Mouse (Mus musculus): Measurements from ENCODE around the gene Klhl21. TPM values are rescaled to one million over a fixed set of nuclear protein-coding genes. Genes with fewer than 3 reads are reported as not detected.

The Klhl21 gene
- polyA plus RNA-seq (2014; fragmentation: Nextera tagmentation; extraction: Ambion mirVana) = 5.9 and 6.1 TPM in 2 replicates

DNA sequence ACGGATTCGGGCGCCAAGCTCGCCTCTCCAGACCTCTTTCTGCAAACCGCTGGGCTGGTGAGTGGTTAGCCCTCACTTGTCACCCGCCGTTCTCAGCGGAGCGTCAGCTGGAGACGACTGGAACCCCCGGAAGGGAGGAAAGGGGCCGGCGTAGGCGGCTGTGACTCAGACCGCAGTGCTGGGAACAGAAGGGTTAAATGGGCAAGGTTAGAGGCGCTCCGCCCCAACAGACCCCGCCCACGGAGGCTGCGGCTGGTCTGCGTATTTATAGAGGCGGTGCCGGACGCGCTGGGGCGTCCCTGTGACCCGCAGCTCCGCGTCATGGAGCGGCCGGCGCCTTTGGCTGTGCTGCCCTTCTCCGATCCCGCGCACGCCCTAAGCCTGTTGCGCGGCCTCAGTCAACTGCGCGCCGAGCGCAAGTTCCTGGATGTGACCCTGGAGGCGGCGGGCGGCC is at the start of gene Klhl21:
Gene Klhl21 (plus strand): TSS at position 182 of the 454 bp plus-strand sequence.
- under 1% methylated on average over 45 of the region's 45 CpGs for WGBS
- Histone ChIP-seq H3K9ac (ENCODE audit: low read length) (peak within 1 kb of the TSS; percentile 66), H3K4me2 (ENCODE audit: low read length) (peak within 1 kb of the TSS; percentile 90), H3K36me3 (ENCODE audit: control insufficient read depth, insufficient read depth, low read length) (peaks cover 16% of the 10 kb centered on the region; the same call in 1 of the 2 replicates), H3K27me3 (replicated peaks; ENCODE audit: control insufficient read depth, insufficient read depth, low read length) (no peaks in the 10 kb centered on the region), H3K27ac (ENCODE audit: low read depth) (peak within 1 kb of the TSS; percentile 85), H3K4me3 (ENCODE audit: low read depth, low read length) (peak within 1 kb of the TSS; percentile 82), H3K4me1 (replicated peaks; ENCODE audit: control insufficient read depth, insufficient read depth, low read length) (peaks cover 33% of the 10 kb centered on the region), H3K9me3 (ENCODE audit: control insufficient read depth, low read length) (no peaks in the 10 kb centered on the region)
- DNase-seq (ENCODE audit: low spot score) (peak; percentile 96), ATAC-seq (replicated peaks; ENCODE audit: low FRiP score, low TSS enrichment, low read depth) (peak; percentile 89)

DNA sequence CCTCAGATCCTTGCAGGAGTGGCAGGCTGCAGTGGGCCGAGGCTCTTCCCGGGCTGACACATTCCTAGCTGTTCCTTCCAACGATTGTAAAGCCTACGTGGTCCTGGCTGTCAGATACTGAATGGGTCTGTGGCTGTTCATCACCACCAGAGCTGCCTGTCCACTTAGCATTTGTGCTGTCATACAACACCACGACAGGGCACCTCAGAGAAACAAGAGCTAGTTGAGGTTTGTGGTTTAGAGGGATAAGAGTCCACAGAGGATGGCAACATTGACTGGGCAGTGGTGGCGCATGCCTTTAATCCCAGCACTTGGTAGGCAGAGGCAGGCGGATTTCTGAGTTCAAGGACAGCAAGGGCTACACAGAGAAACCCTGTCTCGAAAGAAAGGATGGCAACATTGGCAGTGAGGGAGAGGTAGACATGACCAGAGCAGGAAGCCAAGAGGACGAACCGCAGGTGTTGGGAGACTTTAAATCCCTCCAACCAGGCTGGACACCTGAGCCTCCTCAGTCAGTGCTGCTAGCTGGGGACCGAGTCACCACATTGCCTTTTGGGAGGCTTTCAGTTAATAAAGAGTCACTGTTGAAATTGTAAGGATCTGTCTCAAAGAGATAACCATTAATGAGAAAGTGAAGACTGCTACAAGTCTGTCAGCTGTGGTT is 48.6 kb upstream of the Klhl21 start:
- H3K27me3 ChIP-seq (replicated peaks; ENCODE audit: control insufficient read depth, insufficient read depth, low read length) = no peaks in the 10 kb centered on the region
- H3K9ac ChIP-seq (ENCODE audit: low read length) = no peak overlapping the region
- H3K27ac ChIP-seq (ENCODE audit: low read depth) = no peak overlapping the region
- ATAC-seq (replicated peaks; ENCODE audit: low FRiP score, low TSS enrichment, low read depth) (no peak), DNase-seq (ENCODE audit: low spot score) (no peak)
- H3K4me1 ChIP-seq (replicated peaks; ENCODE audit: control insufficient read depth, insufficient read depth, low read length) = no peaks in the 10 kb centered on the region
- 91% methylated on average over 11 of the region's 11 CpGs for WGBS
- H3K36me3 ChIP-seq (ENCODE audit: control insufficient read depth, insufficient read depth, low read length) = peaks cover 81% of the 10 kb centered on the region
- no peak overlapping the region for H3K4me3 ChIP-seq (ENCODE audit: low read depth, low read length)
- H3K9me3 ChIP-seq (ENCODE audit: control insufficient read depth, low read length) = no peaks in the 10 kb centered on the region
- no peak overlapping the region for H3K4me2 ChIP-seq (ENCODE audit: low read length)

DNA sequence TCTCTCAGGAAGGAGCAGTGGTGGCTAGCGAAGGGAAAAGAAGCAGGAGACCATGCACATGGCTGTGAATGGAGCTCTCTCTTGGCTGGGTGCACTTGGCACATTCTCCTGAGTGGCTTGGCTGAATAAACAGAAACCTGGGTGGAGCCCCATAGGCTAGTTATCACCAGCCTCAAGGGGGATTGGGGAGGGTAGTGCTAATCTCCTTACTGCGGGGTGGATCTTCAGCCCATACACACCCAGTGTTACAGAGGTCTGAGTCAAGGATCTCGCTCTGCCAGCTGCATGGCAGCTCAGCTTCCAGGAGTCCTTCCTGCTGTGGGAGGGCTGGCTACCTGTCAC is 48.1 kb upstream of the Klhl21 start:
- DNase-seq (ENCODE audit: low spot score) = no peak
- Histone ChIP-seq H3K9me3 (ENCODE audit: control insufficient read depth, low read length) (no peaks in the 10 kb centered on the region), H3K9ac (ENCODE audit: low read length) (no peak overlapping the region), H3K27me3 (replicated peaks; ENCODE audit: control insufficient read depth, insufficient read depth, low read length) (no peaks in the 10 kb centered on the region), H3K4me2 (ENCODE audit: low read length) (no peak overlapping the region), H3K4me1 (replicated peaks; ENCODE audit: control insufficient read depth, insufficient read depth, low read length) (no peaks in the 10 kb centered on the region), H3K36me3 (ENCODE audit: control insufficient read depth, insufficient read depth, low read length) (peaks cover 79% of the 10 kb centered on the region), H3K27ac (ENCODE audit: low read depth) (no peak overlapping the region), H3K4me3 (ENCODE audit: low read depth, low read length) (no peak overlapping the region)
- peak; percentile 57 for ATAC-seq (replicated peaks; ENCODE audit: low FRiP score, low TSS enrichment, low read depth)
- WGBS = 66% methylated on average over 3 of the region's 3 CpGs

DNA sequence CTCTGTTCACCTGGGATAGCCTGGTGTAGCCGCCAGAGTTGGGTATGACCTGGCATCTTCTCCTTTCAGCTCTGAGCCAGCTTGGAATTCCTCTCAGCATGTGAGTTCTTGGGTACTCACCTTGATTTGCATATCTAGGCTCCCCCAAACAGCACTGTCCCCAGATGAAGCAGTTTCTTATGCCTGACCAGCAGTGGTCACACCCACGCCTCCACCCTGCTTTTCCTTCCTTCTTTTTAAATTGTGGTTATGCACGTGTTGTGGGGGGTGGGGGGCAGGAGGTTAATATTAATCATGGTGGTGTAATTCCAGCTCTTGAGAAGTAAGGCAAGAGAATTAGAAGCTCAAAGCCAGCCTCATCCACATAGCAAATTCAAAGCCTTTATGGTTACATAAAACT is 45.8 kb upstream of the Klhl21 start:
- Histone ChIP-seq H3K9ac (ENCODE audit: low read length) (no peak overlapping the region), H3K4me2 (ENCODE audit: low read length) (no peak overlapping the region), H3K27ac (ENCODE audit: low read depth) (no peak overlapping the region), H3K27me3 (replicated peaks; ENCODE audit: control insufficient read depth, insufficient read depth, low read length) (no peaks in the 10 kb centered on the region), H3K4me3 (ENCODE audit: low read depth, low read length) (no peak overlapping the region), H3K36me3 (ENCODE audit: control insufficient read depth, insufficient read depth, low read length) (peaks cover 67% of the 10 kb centered on the region), H3K9me3 (ENCODE audit: control insufficient read depth, low read length) (no peaks in the 10 kb centered on the region), H3K4me1 (replicated peaks; ENCODE audit: control insufficient read depth, insufficient read depth, low read length) (no peaks in the 10 kb centered on the region)
- whole genome bisulfite sequencing = 89% methylated on average over 3 of the region's 3 CpGs
- ATAC-seq (replicated peaks; ENCODE audit: low FRiP score, low TSS enrichment, low read depth) (no peak), DNase-seq (ENCODE audit: low spot score) (no peak)

DNA sequence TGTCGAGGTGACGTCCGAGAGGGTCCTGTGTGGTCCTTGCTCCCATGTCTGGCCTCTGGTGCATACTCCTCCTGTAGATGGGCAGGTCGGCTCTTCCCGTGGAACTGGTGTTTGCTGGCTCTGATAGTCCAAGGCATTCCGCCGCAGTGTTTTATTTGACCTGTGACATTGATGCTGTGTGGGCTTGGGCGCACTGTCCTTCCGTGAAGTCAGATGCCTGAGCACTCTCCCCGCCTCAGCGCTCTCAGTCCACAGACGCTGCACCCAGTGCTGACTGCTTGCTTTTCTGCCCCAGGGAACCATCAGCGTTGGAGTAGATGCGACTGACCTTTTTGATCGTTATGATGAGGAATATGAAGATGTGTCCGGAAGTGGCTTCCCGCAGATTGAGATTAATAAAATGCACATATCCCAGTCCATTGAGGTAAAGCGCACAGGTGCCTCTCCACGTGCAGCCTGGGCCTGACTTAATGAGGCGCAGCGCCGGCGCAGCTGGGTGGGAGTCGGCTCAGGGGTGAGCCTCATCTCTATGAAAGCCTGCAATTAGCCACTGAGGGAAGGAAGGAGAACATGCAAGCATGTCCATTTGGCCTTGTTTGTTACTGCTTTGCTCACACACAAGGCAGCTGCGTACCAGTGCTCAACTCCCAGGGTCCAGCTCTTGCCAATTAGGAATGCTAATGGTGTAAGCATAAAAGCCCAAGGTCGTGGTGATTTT is 40.2 kb upstream of the Klhl21 start:
- ATAC-seq (replicated peaks; ENCODE audit: low FRiP score, low TSS enrichment, low read depth) (no peak), DNase-seq (ENCODE audit: low spot score) (no peak)
- H3K27me3 ChIP-seq (replicated peaks; ENCODE audit: control insufficient read depth, insufficient read depth, low read length) = no peaks in the 10 kb centered on the region
- H3K27ac ChIP-seq (ENCODE audit: low read depth) = no peak overlapping the region
- H3K9ac ChIP-seq (ENCODE audit: low read length) = no peak overlapping the region
- peaks cover 58% of the 10 kb centered on the region for H3K36me3 ChIP-seq (ENCODE audit: control insufficient read depth, insufficient read depth, low read length)
- H3K9me3 ChIP-seq (ENCODE audit: control insufficient read depth, low read length) = no peaks in the 10 kb centered on the region
- H3K4me3 ChIP-seq (ENCODE audit: low read depth, low read length) = no peak overlapping the region
- WGBS = 92% methylated on average over 26 of the region's 26 CpGs
- no peak overlapping the region for H3K4me2 ChIP-seq (ENCODE audit: low read length)
- H3K4me1 ChIP-seq (replicated peaks; ENCODE audit: control insufficient read depth, insufficient read depth, low read length) = no peaks in the 10 kb centered on the region

DNA sequence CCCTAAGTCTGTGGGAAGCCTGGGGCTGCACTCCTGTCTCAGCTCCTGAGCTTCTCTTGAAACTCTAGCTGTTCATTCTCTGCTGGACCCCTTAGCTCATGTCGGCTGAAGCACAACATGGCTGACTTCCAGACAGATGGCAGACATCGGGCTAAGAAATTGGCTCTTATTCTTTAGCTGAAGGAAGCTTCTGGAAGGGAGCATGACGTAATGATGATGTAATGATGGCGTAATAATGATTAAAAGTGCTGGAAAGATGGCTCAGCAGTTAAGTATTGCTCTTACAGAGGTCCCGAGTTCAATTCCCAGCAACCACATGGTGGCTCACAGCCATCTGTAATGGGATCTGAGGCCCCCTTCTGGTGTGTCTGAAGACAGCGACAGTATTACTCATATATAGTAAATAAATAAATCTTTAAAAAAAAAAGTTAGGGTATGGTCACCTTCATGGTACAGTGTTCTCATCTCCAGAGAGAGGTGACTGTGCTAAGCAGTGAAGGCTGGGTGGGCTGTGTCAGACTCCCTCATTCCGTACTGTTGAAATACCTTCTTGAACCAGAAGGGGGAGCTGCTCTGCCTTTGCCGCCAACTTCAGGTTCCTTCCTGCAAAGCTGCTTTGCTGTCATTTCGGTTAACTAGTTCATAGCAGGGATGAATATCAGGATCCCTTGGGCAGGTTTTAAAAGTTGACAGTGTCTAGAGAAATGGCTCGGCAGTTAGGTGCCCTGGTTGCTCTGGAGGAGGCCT is 36.2 kb upstream of the Klhl21 start:
- ATAC-seq (replicated peaks; ENCODE audit: low FRiP score, low TSS enrichment, low read depth) (no peak), DNase-seq (ENCODE audit: low spot score) (no peak)
- H3K4me2 ChIP-seq (ENCODE audit: low read length) = no peak overlapping the region
- H3K4me3 ChIP-seq (ENCODE audit: low read depth, low read length) = no peak overlapping the region; the same call in 1 of the 2 replicates
- H3K9ac ChIP-seq (ENCODE audit: low read length) = no peak overlapping the region
- no peaks in the 10 kb centered on the region for H3K27me3 ChIP-seq (replicated peaks; ENCODE audit: control insufficient read depth, insufficient read depth, low read length)
- H3K27ac ChIP-seq (ENCODE audit: low read depth) = no peak overlapping the region
- H3K4me1 ChIP-seq (replicated peaks; ENCODE audit: control insufficient read depth, insufficient read depth, low read length) = no peaks in the 10 kb centered on the region
- H3K36me3 ChIP-seq (ENCODE audit: control insufficient read depth, insufficient read depth, low read length) = peaks cover 71% of the 10 kb centered on the region
- H3K9me3 ChIP-seq (ENCODE audit: control insufficient read depth, low read length) = 0 out of 2 replicates have a peak, but pooled peaks cover 3% of the 10 kb centered on the region
- 71% methylated on average over 10 of the region's 10 CpGs for WGBS

DNA sequence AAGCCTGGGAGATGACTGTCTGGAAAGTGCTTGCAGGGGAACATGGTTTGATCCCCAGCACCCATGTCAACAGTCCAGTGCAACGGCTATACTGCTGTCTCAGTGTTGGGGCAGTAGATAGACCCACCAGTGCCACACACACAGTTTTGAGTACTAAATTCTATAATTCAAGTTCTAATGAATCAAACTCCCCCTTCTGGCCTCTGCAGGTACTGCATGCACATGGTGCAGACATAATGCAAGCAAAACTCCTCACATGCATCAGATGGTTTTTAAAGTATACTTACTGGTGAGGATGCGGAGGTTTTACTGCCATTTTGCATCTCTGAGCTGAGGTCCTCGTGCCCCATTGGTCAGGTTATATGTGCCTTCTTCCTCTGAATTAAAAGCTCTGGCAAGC is 33.2 kb upstream of the Klhl21 start:
- Histone ChIP-seq H3K27ac (ENCODE audit: low read depth) (no peak overlapping the region), H3K4me2 (ENCODE audit: low read length) (no peak overlapping the region), H3K9me3 (ENCODE audit: control insufficient read depth, low read length) (0 out of 2 replicates have a peak, but pooled peaks cover 3% of the 10 kb centered on the region), H3K4me3 (ENCODE audit: low read depth, low read length) (no peak overlapping the region), H3K36me3 (ENCODE audit: control insufficient read depth, insufficient read depth, low read length) (peaks cover 73% of the 10 kb centered on the region), H3K27me3 (replicated peaks; ENCODE audit: control insufficient read depth, insufficient read depth, low read length) (no peaks in the 10 kb centered on the region), H3K4me1 (replicated peaks; ENCODE audit: control insufficient read depth, insufficient read depth, low read length) (no peaks in the 10 kb centered on the region), H3K9ac (ENCODE audit: low read length) (no peak overlapping the region)
- no peak for ATAC-seq (replicated peaks; ENCODE audit: low FRiP score, low TSS enrichment, low read depth)
- 89% methylated on average over 3 of the region's 3 CpGs for WGBS
- DNase-seq (ENCODE audit: low spot score) = peak; percentile 72

DNA sequence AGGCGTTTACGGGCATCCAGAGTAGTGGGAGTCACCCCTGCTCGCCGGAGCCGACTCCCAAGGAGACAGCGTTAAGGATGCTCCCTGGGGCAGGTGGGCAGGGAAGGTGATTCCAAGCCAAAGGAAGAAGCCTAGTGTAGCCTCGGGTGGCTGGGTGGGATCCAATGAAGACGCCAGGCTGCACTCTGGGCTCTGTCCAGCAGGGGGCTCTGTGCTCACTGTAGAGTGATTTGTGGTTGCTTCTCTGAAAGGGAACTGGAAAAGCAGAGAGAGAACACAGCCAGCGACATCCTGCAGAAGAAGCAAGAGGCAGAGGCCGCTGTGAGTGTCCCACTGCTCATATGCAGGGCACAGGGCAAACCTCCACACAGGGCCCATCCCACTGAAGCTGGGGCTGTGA is 30.9 kb upstream of the Klhl21 start:
- no peaks in the 10 kb centered on the region for H3K4me1 ChIP-seq (replicated peaks; ENCODE audit: control insufficient read depth, insufficient read depth, low read length)
- peak; percentile 98 for DNase-seq (ENCODE audit: low spot score)
- peaks cover 78% of the 10 kb centered on the region for H3K36me3 ChIP-seq (ENCODE audit: control insufficient read depth, insufficient read depth, low read length)
- H3K27me3 ChIP-seq (replicated peaks; ENCODE audit: control insufficient read depth, insufficient read depth, low read length) = no peaks in the 10 kb centered on the region
- no peak for ATAC-seq (replicated peaks; ENCODE audit: low FRiP score, low TSS enrichment, low read depth)
- 48% methylated on average over 10 of the region's 10 CpGs for WGBS
- 0 out of 2 replicates have a peak, but pooled peaks cover 3% of the 10 kb centered on the region for H3K9me3 ChIP-seq (ENCODE audit: control insufficient read depth, low read length)
- no peak overlapping the region for H3K27ac ChIP-seq (ENCODE audit: low read depth)
- no peak overlapping the region for H3K9ac ChIP-seq (ENCODE audit: low read length)
- no peak overlapping the region for H3K4me3 ChIP-seq (ENCODE audit: low read depth, low read length)
- H3K4me2 ChIP-seq (ENCODE audit: low read length) = no peak overlapping the region
